Mouse (Mus musculus): Measurements from ENCODE around the gene Defa34.
"Not testable (repeated sequence)": the region's sequence is repeated elsewhere in the genome, so short reads cannot be mapped to it uniquely, and the experiment has no call there.

Defa34 gene

GRCm38 (mm10) chr8:21665497-21665896, at the start of gene Defa34:
Gene Defa34, plus strand, starts transcription at chr8:21665797.
- not testable (repeated sequence) for DNase-seq (ENCODE audit: low read depth, low spot score)

GRCm38 (mm10) chr8:21617883-21618282, 47.7 kb upstream of the Defa34 start, which contains the start of gene Defa26:
Gene Defa26, plus strand, starts transcription at chr8:21618183.
- DNase-seq (ENCODE audit: low read depth, low spot score), result not testable (repeated sequence)

- DNase-seq (ENCODE audit: low read depth, low spot score), result not testable (repeated sequence)
These were observed 10.1 kb upstream of the Defa34 start, which contains the start of gene Defa17 for GRCm38 (mm10) chr8:21655480-21655879. Gene Defa17, plus strand, starts transcription at chr8:21655780.

- not testable (repeated sequence) for DNase-seq (ENCODE audit: low read depth, low spot score)
These were observed 37.9 kb downstream of the Defa34 start, which contains the start of gene AY761184 for GRCm38 (mm10) chr8:21703545-21703944. Gene AY761184, minus strand, starts transcription at chr8:21703645.

All from R1 (cell line).